Mouse (Mus musculus) brain, embryonic 14.5 days (tissue): ENCODE results near the gene Spopl. TPM values are rescaled to one million over a fixed set of nuclear protein-coding genes. Genes with fewer than 3 reads are reported as not detected.

ENCODE experiments used
- DNase-seq: peaks from one replicate; pipeline ENCODE4 v3.0.0-alpha.2; 2011; ENCODE audit warnings: low read depth
- CTCF ChIP-seq: fragments of 200-500 bp; IDR thresholded peaks from 2 replicates; pipeline ENCODE4 v1.5.1; 2012; ENCODE audit warnings: inconsistent platforms, mild to moderate bottlenecking, moderate library complexity, borderline replicate concordance; ENCODE audit not compliant: insufficient read depth, insufficient read length; ENCODE audit errors: extremely low read depth
- POLR2A ChIP-seq: fragments of 200-500 bp; IDR thresholded peaks from 2 replicates; pipeline ENCODE4 v1.6.1; 2012; ENCODE audit warnings: mild to moderate bottlenecking, inconsistent platforms, borderline replicate concordance; ENCODE audit not compliant: poor library complexity, insufficient read depth, insufficient read length, severe bottlenecking; ENCODE audit errors: extremely low read depth
- polyA plus RNA-seq: library from polyadenylated mRNA; depleted of rRNA; stranded (reverse); fragments of >200 nt; gene quantifications from 2 replicates; pipeline ENCODE4 v1.2.3, GENCODE M21; 2012

Gene Spopl
- polyA plus RNA-seq, 1 experiment: 8.1 TPM

DNA sequence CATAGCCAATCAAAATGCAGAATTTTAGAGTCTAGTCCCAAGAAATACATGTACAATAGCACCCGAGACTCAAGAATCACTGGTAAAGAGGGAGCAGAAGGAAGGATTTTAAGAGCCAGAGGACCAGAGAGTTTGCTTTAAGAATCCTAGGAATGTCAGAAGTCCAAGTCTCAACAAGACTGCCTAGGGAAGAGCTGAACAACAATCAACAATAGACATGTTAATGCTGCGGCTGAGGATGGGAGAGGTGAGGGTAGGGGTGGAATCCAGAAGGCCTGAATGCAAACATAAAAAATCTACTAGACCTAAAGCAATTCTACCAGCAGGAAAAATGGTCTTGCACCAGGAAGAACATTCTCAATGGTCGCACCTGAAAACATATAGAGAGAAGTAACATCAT lies 66.8 kb downstream of the Spopl start:
- no peak for DNase-seq
- TF ChIP-seq CTCF (no peak), POLR2A (no peak)

DNA sequence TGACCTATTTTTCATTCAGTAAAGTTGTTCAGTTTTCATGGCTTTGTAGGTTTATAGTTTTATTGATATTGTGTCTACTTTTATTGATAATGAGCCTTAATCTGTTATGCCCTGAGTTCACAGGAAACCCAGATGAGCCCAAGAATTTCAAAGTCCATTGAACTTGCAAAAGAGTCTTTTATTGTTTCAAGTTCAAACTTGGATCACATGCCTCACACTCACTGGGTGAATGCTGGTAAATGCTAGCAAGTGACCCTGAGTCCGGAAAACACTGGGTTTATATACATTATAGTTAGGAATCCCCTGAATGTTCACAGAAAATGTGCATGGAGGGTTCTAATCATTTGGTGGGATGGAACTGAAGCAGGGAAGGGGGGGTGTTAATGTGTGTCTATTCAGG lies 90.2 kb downstream of the Spopl start:
- DNase-seq: no peak
- TF ChIP-seq CTCF (no peak), POLR2A (no peak)

DNA sequence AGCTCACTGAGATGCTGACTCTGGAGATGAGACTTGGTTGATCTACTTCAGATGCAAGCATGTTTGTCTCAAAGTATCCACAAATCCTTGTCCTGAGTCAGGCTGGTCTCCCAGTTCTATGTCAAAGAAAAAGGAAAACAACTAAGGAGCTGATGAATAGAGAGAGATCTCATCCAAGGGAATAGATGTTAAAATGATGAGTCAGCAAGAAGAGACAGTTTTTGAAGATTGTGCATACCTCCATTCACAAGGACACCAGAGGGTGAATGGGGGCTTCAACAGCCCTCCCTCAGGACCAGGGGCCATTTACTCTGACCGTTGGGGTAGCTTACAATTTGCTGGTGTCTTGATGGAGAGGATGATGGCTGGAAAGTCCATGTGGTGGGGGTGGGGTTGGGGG lies 104.4 kb downstream of the Spopl start:
- no peak for TF ChIP-seq CTCF
- no peak for TF ChIP-seq POLR2A

DNA sequence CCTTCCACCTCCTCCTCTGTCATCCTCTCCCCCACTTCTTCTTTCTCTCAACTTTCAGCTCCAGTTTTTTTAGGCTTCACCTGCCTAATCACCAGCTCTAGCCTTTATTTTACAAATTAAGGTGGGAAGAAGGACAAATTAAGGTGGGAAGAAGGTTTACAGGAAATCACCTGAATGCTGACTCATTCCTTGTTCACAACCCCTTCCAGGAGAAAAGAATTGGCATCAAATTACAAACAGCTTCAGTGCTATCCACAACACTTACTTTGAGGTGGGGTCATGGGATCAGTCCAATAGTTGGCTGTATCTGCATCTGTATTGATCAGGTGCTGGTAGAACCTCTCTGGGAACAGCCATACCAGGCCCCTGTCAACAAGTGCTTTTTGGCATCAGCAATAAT lies 114.5 kb downstream of the Spopl start:
- TF ChIP-seq CTCF (no peak), POLR2A (no peak)
- DNase-seq: no peak

More for the DNA sequence above, 104.4 kb downstream of the Spopl start:
- DNase-seq: no peak
